Mouse (Mus musculus) lung, embryonic 14.5 days (tissue): ENCODE results near the gene Naa38. TPM values are rescaled to one million over a fixed set of nuclear protein-coding genes. Genes with fewer than 3 reads are reported as not detected.

ENCODE experiments used
- ATAC-seq: fragments of 200-750 bp; cut with Nextera tagmentation; 2 replicates; pipeline ENCODE4 v1.8.0; 2017; ENCODE audit warnings: mild to moderate bottlenecking, moderate TSS enrichment, moderate library complexity; ENCODE audit not compliant: insufficient read depth
- DNase-seq: peaks from one replicate; pipeline ENCODE4 v3.0.0-alpha.2; 2015
- H3K27ac ChIP-seq: fragments of 300-500 bp; sonication (generic); 2 replicates; pipeline ENCODE4 v1.5.1; 2014; ENCODE audit warnings: low read depth, mild to moderate bottlenecking, moderate library complexity
- H3K27me3 ChIP-seq: fragments of 300-500 bp; sonication (generic); 2 replicates; pipeline ENCODE4 v1.6.1; 2014; ENCODE audit warnings: low read length, control low read depth; ENCODE audit not compliant: insufficient read depth
- H3K36me3 ChIP-seq: fragments of 300-500 bp; sonication (generic); 2 replicates; pipeline ENCODE4 v1.6.1; 2014; ENCODE audit warnings: control low read depth; ENCODE audit not compliant: insufficient read depth
- H3K4me1 ChIP-seq: fragments of 300-500 bp; sonication (generic); 2 replicates; pipeline ENCODE4 v1.6.1; 2014; ENCODE audit warnings: antibody characterized with exemption, control low read depth; ENCODE audit not compliant: insufficient read depth
- H3K4me2 ChIP-seq: fragments of 300-500 bp; sonication (generic); 2 replicates; pipeline ENCODE4 v1.6.1; 2014; ENCODE audit warnings: mild to moderate bottlenecking
- H3K4me3 ChIP-seq: fragments of 300-500 bp; sonication (generic); 2 replicates; pipeline ENCODE4 v1.5.1; 2014; ENCODE audit warnings: low read depth, low read length
- H3K9ac ChIP-seq: fragments of 300-500 bp; sonication (generic); 2 replicates; pipeline ENCODE4 v1.6.1; 2014
- H3K9me3 ChIP-seq: fragments of 300-500 bp; sonication (generic); 2 replicates; pipeline ENCODE4 v1.6.1; 2016; ENCODE audit warnings: low read depth, low read length, control low read depth
- CTCF ChIP-seq: IDR thresholded peaks from 2 replicates; pipeline ENCODE4 v1.5.1; 2016; ENCODE audit warnings: antibody characterized with exemption, low read depth
- WGBS: fragments of 180-500 bp; shearing (Covaris S2); extraction: QIAGEN DNeasy Blood & Tissue Kit; methylation state at CpG from one replicate; pipeline ENCODE4 v1.1.7; 2014; 5-methylcytosine and 5-hydroxymethylcytosine counted together
- polyA plus RNA-seq: library from polyadenylated mRNA; unstranded; fragments of >200 nt; fragmentation: Nextera tagmentation; extraction: Ambion mirVana; gene quantifications from 2 replicates; pipeline ENCODE4 v1.2.1, GENCODE M21; 2014

Naa38 gene
- polyA plus RNA-seq, 1 experiment from 2014 or later: 169 TPM

DNA sequence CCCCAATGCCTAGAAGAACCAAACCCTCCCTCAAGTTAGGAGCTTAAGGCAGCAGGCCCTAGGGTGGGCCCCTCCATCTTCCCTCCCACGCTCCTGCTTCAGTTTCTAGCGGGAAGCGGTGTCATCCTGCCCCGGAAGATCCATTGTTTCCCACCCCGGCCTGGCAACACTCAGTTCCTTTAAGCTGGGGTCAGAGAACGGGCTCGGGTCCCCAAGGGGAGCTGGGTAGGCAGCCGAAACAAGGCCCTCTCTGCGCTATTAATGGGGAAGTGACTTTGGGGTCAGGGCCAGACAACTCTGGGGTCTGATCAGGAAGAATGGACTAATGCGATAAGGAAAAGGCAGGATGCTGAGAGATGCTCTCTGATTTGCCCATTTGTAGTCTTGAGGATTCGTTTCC lies 1.5 kb downstream of the Naa38 start:
- peak overlapping the region; percentile 97; the same call in 1 of the 2 replicates for H3K27ac ChIP-seq
- no peak for ATAC-seq
- 32% methylated on average over 11 of the region's 11 CpGs for WGBS

DNA sequence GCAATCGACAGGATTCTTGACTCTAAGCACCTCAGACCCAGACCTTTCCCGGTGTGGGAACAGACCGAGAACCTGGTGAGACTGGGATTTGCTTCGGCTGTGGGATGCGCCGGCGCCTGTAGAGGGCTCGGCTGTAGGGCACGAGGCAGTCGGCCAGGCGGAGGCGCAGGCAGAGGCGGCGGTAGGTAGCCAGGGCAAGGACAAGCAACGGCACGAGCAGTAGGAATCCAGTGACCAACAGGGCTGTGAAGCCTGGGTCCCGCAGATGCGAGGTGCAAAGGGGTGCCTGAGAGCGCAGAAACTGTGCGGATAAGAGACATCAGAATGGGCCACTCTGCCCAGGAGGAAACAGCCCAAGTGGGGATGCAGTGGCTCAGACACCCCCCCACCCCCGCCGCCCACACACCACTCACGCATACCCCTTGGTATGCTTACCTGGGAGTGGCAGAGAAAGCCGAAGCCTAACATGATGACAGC lies 2.3 kb downstream of the Naa38 start:
- H3K27ac ChIP-seq: peak overlapping the region; percentile 77
- no peak for DNase-seq

More for the DNA sequence above, 1.5 kb downstream of the Naa38 start:
- no peaks in the 10 kb centered on the region for H3K9me3 ChIP-seq
- H3K9ac ChIP-seq: peak overlapping the region; percentile 86
- peak; percentile 52 for DNase-seq
- TF ChIP-seq CTCF: no peak
- H3K4me1 ChIP-seq: peaks cover 2% of the 10 kb centered on the region
- peak overlapping the region; percentile 66 for H3K4me3 ChIP-seq
- H3K36me3 ChIP-seq: peaks cover 31% of the 10 kb centered on the region
- H3K4me2 ChIP-seq: peak overlapping the region; percentile 73
- no peaks in the 10 kb centered on the region for H3K27me3 ChIP-seq

DNA sequence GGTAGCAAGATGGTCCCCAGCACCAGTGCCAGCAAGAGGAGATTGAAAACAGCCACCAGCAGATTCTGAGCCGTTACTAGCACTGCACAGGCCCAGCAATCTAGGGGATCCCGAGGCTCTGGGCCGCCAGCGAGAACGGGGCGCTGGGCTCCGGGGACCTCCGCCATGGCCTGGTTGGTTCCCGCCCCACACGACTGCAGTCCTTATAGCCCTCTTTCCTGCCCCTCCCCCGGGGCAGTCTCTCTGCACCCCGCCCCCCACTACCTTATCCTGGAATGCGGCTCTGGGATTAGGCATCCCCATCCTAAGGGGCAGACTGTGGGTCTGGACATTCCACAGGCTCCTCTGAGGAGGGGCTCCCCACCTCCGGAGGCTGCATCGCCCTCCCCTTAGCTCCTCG lies 2.8 kb downstream of the Naa38 start, which contains the start of gene Tmem88:
Gene Tmem88 (minus strand): TSS at position 176 of the 400 bp plus-strand sequence.
- H3K9ac ChIP-seq: peak within 1 kb of the TSS; percentile 86
- H3K4me2 ChIP-seq: peak within 1 kb of the TSS; percentile 73
- peak within 1 kb of the TSS; percentile 77 for H3K27ac ChIP-seq
- no peak for ATAC-seq
- peak within 1 kb of the TSS; percentile 66 for H3K4me3 ChIP-seq
- peaks cover 42% of the 10 kb centered on the region for H3K36me3 ChIP-seq
- no peaks in the 10 kb centered on the region for H3K27me3 ChIP-seq
- H3K9me3 ChIP-seq: no peaks in the 10 kb centered on the region
- DNase-seq: peak; percentile 64
- TF ChIP-seq CTCF: no peak
- peaks cover 2% of the 10 kb centered on the region for H3K4me1 ChIP-seq
- WGBS: 9% methylated on average over 16 of the region's 16 CpGs

More for the DNA sequence above, 2.3 kb downstream of the Naa38 start:
- H3K9me3 ChIP-seq: no peaks in the 10 kb centered on the region
- 22% methylated on average over 24 of the region's 24 CpGs for WGBS
- H3K9ac ChIP-seq: peak overlapping the region; percentile 86
- H3K27me3 ChIP-seq: no peaks in the 10 kb centered on the region
- peaks cover 2% of the 10 kb centered on the region for H3K4me1 ChIP-seq
- TF ChIP-seq CTCF: peak; percentile 36; the same call in 1 of the 2 replicates
- H3K4me2 ChIP-seq: peak overlapping the region; percentile 73
- ATAC-seq: no peak
- peaks cover 38% of the 10 kb centered on the region for H3K36me3 ChIP-seq
- H3K4me3 ChIP-seq: peak overlapping the region; percentile 66

DNA sequence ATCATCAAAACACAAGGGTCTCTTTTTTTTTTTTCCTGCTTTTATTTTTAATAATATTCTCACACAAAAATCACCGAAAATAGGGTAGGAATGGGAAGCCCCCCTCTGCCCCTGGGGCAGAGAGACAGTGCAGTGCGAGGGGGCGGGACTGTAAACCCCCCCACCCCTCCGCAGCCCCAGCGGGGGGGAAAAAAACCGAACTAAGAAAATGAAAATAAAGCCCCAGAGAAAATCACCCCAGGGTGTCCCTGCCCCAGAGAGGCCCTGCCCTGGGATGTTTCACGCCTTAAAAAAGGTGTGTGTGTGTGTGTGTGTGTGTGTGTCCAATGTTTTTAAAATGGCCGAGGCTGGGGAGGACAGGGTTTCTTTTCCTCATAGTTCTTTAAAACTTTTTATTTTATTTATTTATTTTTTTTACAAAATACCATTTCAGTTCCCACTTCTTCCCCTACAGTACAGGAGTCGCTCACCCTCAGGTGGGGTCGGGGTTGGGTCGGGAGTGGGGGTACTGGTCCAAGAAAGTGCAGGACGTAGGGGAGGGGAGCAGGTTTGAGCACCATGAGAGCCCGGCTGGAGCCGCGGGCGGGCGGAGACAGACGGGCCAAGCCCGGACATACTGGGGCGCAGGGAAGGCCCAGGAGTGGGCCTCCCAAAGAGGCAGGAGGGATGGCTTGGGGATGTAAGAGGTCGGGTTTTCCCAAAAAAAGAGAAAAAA lies 3.4 kb downstream of the Naa38 start:
- ATAC-seq (no peak), DNase-seq (no peak)
- Histone ChIP-seq H3K27me3 (no peaks in the 10 kb centered on the region), H3K4me3 (peak overlapping the region; percentile 66), H3K36me3 (peaks cover 48% of the 10 kb centered on the region), H3K4me1 (peaks cover 2% of the 10 kb centered on the region), H3K27ac (no peak overlapping the region), H3K4me2 (peak overlapping the region; percentile 73), H3K9me3 (no peaks in the 10 kb centered on the region), H3K9ac (peak overlapping the region; percentile 86)
- no peak for TF ChIP-seq CTCF
- WGBS: 30% methylated on average over 21 of the region's 21 CpGs

DNA sequence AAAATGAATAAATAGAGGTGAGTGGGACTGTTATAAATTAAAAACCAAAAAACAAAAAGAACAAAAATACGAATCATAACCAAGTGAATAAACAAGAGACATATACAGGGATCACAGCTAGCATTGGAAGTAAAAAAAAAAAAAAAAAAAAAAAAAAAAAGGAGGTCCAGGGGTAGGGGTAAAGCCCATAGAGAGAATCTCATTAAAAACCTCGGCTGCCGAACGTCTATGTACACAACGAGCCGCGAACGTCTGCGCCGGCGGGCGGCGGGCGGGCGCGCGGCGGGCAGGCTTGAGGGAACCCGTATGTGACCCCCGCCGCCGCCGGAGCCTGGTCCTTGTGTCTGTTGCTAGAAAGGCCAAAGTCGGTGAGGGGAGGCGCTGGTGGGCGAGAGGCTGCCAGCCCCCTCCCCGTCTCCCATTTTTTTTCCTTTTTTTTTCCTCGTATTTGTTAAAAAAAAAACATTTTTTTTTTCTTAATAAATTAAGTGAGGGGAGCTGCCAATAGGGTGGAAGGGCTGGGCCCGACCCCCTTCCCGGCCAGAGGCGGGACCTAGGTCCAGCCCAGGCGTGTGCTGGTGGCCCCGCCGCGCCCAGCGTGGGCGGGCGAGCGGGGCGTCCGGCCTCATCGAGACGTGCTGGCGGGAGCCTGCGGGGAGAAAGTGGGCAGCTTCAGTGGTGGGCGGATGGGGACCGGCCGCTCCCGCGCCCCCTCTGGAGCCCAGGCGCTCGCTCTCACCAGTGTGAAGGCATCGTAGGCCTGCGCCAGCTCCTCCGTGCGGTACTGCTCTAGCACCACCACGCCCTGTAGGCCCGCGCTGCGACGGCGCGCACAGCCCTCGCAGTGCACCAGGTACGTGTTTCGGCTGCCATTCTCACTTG lies 4.2 kb downstream of the Naa38 start:
- peaks cover 2% of the 10 kb centered on the region for H3K4me1 ChIP-seq
- no peaks in the 10 kb centered on the region for H3K27me3 ChIP-seq
- WGBS: 30% methylated on average over 65 of the region's 66 CpGs
- ATAC-seq (no peak), DNase-seq (peak; percentile 59)
- TF ChIP-seq CTCF: no peak
- H3K4me2 ChIP-seq: peak overlapping the region; percentile 73
- H3K9ac ChIP-seq: 0 out of 2 replicates have a peak overlapping the region, but pooled peaks have one; percentile 18
- H3K36me3 ChIP-seq: peaks cover 56% of the 10 kb centered on the region
- no peak overlapping the region for H3K27ac ChIP-seq
- peak overlapping the region; percentile 9; the same call in 1 of the 2 replicates for H3K4me3 ChIP-seq
- no peaks in the 10 kb centered on the region for H3K9me3 ChIP-seq

DNA sequence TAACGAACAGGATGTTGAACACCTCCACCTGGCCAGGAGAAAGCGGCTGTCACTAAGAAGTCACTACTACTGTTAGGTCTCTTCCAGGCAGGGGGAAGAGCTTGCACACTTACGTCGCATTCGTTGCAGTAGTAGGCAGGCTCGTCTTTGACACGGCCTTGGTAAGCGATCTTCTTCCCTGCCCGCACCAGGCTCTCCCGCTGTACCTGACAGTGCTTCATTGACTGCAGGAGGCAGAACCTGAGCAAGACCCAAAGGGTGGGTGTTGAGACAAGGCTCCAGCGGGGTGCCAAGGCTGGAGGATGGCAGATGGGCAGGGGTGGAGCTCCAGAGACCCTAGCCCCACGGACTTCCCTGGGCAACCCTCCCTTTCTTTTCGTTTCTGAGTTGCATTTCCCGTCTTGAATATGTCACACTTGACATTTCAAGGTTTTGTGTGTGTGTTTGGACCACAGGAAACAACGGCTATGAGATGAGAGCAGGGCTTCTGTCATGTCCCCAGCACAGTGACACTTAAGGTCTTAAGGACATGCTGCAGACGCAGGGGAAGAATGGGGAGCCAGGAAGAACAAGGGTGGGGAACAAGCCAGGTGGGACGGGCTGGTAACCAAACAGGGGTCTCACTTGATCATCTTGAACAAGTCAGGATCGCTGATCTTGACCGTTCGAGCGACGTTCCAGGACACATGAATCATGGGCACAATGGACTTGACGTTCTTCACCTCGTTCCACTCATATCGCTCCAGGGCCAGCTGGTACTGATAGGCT lies 5.0 kb downstream of the Naa38 start:
- no peak for DNase-seq
- Histone ChIP-seq H3K9me3 (no peaks in the 10 kb centered on the region), H3K27me3 (no peaks in the 10 kb centered on the region), H3K4me2 (peak overlapping the region; percentile 73; the same call in 1 of the 2 replicates), H3K36me3 (peaks cover 65% of the 10 kb centered on the region), H3K4me3 (no peak overlapping the region), H3K9ac (0 out of 2 replicates have a peak overlapping the region, but pooled peaks have one; percentile 18), H3K4me1 (peaks cover 2% of the 10 kb centered on the region), H3K27ac (no peak overlapping the region)
- no peak for ATAC-seq
- no peak for TF ChIP-seq CTCF
- WGBS: 76% methylated on average over 25 of the region's 25 CpGs
